Mouse (Mus musculus) v-Abl transformed pro-B cells (cell line): ENCODE data around the gene Otulinl.

Source experiments
- in situ Hi-C, 2 experiments: fragments of 400-800 bp; cut with MboI; formaldehyde crosslinking; loops; one replicate each; pipeline ENCODE4 v1.15.1; 2025; ENCODE audit not compliant: unreplicated experiment in 2 of 2

The Otulinl gene

DNA sequence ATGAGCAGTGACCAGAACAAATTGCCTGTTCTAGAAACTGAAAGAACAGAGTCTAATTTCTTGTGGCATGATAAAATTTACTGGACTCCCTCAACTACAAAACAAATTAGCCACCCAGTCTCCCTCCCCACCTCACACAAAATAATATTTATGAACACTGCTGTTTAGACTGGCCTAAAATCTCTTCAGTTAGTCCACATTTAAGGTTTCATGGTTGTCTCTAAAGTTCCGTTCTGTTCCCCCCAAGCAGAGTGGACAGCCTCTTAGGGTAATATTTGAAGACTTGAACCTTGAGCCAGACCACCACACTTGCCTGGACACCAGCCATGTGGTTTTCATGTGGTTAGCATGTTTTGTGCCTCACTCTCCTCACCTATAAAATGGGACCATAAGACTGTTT lies 1.8 kb upstream of the Otulinl start:
- in situ Hi-C loops: no loop called here

DNA sequence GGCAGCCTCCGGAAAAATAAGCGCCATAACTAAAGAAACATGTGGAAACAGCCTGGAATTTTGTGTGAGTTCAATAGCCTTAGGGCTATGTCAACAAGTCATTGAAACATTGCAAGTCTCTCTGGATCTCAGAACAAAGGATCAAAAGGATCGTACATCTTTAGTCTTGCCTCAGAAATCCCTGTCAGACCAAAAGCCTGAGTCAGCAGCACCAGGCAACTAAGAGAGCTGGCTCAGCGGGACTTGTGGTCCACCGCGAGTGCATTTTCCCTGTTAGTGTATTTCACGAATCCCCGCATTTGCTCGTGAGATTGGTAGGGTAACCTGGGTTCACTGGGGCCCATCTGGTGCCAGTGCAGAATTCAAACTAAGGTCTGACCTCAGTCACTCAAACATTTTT lies 1.2 kb upstream of the Otulinl start:
- in situ Hi-C loops: no loop called here

DNA sequence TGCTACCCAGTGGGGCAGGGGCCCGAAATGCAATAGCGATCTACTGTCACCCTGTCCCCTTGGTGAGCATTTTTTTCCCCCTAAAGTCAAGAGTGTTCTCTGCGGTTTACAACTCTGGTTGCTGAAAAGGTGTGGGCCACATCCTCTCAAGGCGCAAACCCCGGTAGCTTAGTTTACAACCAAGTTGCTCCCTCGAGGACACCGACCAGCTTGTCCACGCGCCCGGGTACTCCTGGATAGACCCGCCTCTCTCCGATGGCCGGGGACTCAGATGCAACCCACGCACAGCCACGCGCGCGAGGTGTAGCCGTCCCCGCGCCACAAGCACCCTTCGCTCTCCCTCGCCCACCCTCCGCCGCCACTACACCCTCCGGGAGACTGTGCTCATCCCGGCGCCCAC lies 382 bp downstream of the Otulinl start:
- in situ Hi-C loops: no loop called here

DNA sequence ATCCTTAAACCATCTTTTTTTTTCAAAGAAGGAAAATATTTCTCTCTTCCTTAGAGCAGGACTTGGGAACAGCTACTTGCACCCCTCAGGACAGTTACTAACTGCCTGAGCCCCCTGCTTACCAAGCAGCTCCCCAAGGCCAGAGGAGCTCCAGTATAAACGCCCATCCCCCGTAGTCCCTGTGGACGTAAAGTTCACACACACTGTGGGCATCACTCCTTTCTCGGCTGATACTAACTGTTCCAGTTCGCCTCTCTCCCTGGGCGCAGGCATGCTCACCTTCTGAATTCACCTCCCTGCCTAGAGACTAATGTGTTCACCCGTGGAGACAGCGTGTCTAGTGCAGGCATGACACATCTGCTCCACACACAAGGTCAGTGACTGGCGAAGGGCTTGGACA lies 2.9 kb downstream of the Otulinl start:
- in situ Hi-C loops: no loop called here

DNA sequence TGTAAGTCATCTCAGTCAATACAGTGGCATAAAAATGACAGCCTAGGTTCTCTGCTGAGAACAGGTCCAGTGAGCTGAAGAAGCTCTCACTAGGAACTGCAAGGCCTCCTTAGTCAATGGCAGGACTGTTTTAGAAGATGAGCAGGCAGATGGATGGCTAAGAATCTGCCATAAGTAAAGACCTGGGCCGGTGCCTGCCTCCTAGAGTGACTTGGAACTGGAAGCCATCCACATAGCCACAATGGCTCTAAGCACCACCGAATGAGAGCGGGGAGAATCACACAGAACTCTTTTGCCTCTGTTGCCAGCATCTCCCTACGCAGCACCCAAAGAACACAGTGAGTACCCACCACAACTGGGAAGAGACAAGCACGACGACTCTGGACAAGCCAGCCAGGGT lies 3.6 kb downstream of the Otulinl start:
- in situ Hi-C loops: no loop called here

DNA sequence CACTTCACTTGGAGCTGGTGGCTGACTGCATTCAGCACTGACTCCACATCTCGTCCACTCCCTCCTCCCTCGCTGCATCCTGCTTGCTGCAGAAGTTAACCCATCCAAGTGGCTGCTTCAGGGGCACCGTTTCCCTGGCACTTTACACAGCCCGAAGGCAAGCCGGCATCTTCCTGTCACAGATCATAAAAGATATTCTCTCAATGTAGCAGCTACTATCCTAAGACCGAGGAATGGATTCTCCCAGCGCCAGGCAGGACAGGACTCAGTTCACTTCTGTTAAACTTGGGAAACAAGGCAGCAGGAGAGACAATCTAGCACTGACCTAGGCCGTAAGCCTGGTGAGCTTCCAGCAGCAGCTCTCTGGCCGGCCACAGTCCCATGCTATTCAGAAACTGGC lies 5.2 kb downstream of the Otulinl start:
- in situ Hi-C loops: no loop called here

DNA sequence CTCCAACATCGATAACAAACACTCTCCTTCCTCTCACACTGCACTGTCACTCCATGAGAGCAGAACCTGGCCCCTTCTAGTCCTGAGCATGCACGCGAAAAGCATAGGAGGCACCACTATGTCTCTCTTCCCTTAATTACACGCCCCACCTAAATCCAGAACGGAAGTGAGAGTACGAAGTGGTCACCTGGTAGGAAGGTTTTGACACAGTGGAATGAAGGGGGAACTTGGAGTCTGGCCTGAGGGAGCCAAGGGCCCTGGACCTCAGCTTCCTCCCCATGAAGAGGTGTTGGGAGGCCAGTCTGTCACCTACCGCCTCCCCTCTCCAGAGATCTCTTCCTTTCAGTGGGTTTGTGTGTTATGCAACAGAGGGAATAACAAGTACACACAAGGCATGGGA lies 6.3 kb downstream of the Otulinl start:
- in situ Hi-C loops: no loop called here

DNA sequence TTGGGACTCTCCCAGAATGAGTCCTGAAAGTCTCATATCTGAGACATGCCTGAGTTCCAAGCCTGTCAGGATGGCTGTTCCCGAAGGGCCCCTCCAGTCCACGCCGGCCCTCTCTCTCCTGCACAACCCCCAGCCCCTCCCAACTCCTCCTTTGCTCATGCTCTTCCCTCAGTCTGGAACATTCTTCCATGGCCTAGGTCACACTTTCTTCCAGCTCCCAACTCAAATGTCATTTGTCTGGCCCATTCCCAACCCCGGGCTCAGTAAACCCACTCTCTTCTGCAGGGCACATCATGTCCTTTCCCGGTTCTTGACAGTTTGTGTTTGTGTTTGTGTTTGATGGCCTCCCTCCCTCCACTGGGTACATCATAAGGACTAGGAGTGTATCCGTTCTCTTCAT lies 7.3 kb downstream of the Otulinl start:
- in situ Hi-C loops: no loop called here

DNA sequence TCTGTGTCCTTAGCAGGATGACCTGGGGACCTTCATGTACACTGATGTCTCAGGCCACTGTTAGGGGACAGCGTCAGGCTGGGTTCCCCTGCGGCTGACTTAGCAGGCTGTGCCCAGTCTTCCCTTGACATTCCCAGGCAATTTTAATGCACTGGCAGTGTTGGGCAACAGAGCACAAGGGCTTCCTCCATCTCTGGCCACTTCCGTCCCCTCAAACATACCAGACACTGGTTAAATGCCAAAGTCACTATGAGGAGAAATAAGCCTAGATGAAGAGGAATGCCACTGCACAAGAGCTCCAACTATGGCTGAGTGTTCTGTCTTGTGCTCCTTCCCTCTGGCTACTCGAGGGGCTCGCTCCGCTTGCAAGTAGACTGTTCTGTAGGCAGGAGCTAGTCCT lies 8.2 kb downstream of the Otulinl start:
- in situ Hi-C loops: no loop called here

DNA sequence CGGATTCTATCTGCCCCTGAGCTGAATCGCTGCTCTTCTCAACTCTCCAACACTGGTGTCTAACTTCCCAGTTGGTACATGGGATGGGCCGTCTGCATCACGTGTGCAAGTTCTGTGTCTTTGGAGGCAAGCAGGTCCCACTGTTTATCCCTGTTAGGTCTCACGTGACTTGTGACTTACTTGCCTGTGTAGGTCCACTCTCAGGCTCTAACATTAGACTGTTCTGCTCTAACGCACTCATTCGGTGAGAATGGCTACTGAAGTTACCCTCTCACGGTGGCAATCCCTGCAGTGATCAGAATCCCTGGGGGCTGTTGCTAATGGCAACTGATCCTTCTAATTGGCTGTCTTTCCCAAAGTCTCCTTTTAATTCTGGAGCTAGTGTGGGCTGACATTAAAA lies 9.1 kb downstream of the Otulinl start:
- in situ Hi-C loops: no loop called here

DNA sequence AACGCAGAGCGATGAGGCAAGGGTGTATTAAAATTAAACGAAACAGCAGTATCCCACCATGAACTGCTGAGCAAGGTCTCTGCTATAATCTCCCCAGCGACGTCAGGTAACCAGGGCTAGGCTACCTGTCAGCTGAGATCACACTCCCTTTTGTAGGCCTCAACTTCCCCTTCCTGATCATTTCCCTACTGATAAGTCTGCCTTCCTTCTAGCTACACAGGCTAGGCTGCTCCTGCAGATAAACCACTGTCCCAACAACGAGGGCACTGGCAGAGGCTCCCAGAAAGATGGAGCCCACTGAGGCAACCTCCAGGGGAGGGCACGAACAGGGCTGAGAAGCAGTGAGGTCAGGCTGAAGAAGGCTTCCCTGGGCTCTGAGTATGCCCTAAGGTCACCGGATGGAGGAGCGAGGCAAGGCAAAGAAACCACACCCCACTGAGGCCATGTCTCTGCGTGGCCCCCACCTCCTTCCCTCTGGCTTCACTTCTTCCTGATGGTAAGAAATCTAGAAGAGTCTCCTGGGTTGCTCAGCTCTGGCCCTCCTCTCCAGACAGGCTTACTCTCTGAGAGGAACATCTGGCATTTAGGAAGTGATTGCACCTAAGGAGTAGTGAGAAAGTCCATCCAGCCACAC lies 9.7 kb downstream of the Otulinl start:
- in situ Hi-C loops: no loop called here

DNA sequence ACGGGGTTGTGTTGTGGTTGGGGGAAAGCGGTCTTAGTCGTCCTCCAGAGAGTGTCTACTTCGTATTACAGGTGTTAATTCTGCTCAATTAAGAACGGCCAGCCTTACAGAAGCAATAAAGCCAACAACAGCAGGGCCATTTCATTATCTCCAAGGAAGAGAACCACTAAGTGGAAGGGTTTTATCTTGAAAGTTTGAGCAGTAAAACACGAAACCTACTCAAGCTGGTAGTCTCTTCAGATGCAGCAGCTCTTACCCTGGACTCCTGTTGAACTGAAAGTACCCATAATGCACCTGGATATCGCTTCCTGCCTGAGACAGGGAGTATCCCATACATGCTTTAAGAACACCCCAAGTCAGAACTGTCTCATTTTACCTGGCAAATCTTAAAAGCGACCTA lies 10.7 kb downstream of the Otulinl start:
- in situ Hi-C loops: no loop called here

DNA sequence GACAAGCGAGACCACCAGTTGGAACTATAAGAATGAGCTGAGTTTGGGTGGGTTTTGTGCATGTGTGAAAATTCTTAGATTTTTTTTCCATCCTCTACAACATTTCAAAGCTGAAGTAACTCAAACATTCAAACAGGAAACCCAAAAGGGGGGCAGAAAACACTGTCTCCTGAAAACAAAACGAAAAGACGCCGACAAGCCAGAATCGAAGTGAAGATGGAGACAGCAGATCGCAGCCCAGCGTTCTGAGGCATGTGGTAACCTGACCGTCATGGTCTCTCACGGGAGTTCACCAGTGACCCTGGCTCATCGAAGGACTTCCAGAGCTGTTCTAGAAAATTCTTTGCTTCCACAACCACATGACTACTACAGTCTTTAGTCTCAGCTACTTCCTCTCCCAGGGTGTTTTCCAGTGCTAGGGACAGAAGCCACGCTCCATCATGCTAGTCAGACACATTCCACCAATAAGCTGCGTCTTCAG lies 11.4 kb downstream of the Otulinl start:
- in situ Hi-C loops: no loop called here

DNA sequence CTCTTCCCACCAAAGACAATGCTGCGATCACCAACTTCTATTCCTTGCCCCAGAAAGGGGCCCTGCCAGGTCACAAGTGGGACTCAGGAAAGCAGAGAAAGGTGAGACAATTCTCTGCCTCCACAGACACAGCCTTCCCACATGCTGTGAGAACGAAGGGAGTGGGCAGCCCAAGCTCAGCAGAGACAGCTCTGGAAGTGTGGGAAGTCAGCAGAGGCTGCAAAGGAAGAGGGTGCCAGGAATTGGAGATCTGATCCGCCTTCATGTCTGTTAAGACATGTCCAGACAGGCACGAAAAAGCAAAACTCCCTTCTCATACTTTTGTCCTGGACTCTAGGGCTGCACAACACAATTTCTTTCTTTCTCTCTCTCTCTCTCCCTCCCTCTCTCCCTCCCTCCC lies 12.1 kb downstream of the Otulinl start:
- in situ Hi-C loops: no loop called here

DNA sequence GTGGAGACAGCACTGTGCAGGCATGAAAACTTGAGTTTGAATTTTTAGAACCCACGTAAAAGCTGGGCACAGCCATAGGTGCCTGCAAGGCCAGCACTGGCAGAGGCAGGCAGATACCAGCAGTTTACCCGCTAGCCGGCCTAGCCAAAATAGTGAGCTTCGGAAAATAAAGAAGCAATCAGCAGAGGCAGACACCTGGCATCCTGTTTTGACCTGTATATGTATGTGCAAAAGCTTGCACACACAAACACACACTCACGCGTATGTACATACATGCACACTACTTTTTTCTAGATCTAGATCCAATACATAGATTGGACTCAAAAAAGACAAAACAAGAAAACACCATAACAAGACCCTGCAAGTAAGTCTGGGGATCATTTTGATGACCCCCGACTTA lies 12.8 kb downstream of the Otulinl start:
- in situ Hi-C loops: no loop called here

DNA sequence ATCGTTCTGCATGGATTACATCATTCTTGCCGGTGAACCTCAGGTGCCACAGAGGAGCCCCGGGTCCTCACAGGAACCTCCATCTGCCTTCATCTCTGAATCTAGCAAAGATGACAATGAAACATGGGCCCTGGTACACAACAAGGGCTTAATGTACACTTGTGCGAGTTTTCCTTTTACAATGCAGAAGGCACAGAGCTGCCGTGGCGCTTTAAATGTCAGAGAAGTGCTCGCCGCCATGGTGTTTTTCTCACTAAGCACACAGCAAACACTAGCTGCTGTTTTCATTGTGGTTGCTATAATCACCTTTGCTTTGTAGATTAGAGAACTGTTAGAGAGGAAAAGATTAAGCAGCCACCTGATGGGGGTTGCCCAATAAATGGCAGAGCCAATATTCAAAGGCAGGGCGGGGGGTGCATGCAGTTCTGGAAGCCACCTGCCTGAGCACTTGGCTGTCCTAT lies 13.3 kb downstream of the Otulinl start:
- in situ Hi-C loops: no loop called here

DNA sequence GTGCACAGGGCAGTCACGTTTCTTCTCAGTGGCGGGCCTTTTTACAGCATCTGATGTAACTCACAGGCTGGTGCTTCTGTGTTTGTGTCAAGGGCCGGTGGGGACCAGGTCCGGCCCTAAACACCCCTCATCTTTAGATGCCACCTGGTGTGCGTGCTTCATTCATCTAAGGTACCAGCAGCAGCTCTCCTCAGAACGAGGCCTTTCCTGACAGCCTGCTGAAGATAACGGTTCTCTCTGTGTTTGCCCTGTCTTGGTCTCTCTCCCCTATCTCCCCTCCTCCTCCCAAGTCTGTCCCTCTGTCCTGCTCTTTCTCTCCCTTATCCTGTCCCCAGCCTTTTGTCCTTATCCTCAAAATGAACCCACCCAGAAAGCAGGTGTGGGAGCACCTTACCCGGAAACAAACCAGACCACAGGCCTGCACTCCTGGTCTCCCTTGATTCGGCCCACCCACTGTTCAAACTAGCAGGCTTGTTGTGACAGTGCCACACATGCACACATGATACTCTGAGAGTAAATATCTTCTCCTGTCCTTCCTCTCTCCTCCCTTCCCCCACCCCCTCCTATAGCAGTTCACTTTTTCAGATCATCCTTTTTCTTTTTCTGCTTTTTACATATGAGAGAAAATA lies 14.4 kb downstream of the Otulinl start:
- in situ Hi-C loops: no loop called here

DNA sequence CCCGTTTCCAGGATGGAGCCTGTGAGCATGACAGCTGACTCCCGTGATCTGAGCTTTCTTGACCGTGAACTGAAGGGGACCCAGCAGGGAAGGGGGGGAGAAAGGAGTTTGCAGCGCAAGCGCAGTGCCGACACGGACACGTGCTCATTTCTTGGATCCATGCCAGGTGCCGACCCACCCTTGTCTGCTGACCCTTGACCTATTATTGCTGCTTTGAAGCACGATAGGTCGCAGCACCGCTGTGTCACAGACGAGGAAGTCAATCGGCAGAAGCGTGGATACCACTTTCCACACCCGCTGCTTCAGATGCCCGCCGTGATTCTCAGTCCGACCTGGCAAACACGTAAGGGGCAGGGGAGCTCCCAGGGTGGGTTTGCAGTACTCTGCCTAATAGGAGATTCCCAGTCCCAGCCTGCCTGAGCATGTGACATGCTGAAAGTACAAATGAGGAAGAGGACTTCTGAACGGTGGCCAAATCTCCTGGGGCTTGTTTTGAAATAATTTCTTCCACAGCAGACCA lies 15.9 kb downstream of the Otulinl start:
- in situ Hi-C loops: no loop called here

DNA sequence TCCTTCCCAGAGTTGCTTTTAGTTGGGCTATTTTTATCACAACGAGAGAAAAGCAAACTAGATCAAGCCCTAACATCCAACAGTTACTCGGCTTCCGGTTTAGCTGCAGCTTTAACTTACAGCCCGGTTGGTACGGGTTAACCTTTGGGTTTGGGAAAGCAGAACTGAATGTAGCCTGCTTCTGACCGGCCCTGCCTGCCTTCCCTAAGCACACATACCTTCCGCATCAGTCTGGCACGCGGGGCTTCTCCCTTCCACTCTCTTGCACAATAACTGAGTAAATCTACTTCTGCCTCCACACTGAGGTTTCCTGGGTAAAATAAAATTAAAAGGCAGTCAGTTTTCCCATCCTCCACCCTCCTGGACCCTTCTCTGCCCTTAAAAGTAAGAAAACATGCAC lies 17.3 kb downstream of the Otulinl start:
- in situ Hi-C loops: no loop called here

DNA sequence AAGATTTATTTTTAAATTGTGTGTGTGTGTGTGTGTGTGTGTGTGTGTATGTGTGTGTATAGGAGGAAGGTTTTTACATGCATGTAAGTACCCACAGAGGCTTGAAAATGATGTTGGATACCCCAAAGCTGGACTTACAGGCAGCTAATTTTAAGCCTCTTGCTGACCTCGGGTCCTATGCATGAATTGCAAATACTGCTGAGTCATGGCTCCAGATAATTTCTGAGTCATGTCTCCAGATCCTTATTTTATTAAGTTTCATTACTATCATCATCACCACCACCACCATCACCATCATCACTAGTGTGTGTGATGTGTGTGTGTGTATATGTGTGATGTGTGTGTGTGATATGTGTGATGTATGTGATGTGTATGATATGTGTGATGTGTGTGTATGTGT lies 18.7 kb downstream of the Otulinl start:
- in situ Hi-C loops: no loop called here

DNA sequence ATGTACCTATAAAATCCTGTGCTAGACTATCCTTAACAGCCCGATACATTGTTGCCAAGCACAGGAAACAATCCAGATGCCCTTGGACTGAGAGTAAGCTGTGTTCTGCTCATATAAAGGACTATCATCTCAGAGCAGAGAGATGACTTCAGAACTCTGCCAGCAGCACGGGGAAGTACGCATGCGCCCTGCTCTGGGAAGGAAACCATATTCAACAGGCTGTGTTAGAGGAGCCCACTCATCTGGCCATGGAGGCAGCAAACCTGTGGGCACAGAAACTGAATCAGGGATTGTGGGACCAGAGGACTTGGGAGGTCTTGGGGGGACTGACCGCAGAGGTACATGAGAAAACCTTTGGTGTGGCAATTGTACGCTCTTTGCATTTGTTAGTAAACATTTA lies 19.7 kb downstream of the Otulinl start:
- in situ Hi-C loops: no loop called here

DNA sequence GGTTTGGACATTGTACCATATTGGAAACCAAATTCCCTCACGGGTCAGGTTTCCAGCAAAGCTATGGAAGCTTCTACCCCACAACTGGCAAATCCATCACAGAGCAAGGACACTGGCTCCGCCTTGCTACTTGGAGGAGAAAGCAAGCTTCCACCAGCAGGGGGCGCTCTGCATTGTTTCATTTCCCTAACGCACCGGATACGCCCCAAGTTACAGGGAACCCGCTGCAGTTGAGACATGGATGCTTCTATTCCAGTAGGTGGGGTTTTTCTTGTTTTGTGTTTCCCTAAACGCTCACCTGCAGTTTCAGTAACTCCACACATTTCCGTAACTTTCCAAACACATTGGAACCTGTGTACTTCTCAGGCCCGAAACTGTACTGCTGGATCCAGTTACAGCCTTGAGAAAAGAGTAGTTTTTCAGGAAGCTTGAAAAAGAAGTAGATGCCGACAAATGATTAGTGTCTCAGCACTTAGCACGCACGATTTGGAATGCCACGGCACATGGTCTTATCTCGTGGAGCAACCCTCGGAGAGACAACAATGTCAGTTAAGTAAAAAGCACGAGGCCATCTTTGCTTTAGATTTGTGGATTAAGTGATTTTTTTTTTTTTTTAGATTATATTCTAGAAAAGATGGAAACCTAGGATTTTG lies 21.7 kb downstream of the Otulinl start:
- in situ Hi-C loops: loop anchor here (5.0 kb wide), 3 partner anchors 58 to 523 kb away; no protein-coding TSS in a partner anchor
